Mouse (Mus musculus) cerebellum, postnatal 10 days (tissue): Measurements from ENCODE around the gene Caskin1.

ENCODE experiments used
- DNase-seq, 2 experiments: peaks; one replicate each; pipeline ENCODE4 v3.0.0; 2021; ENCODE audit warnings: mixed read lengths in 2 of 2

Caskin1 gene

GRCm38 (mm10) chr17:24472512-24472911 lies 15.9 kb upstream of the Caskin1 start:
- peak; percentile 77 to 81 for DNase-seq

DNA sequence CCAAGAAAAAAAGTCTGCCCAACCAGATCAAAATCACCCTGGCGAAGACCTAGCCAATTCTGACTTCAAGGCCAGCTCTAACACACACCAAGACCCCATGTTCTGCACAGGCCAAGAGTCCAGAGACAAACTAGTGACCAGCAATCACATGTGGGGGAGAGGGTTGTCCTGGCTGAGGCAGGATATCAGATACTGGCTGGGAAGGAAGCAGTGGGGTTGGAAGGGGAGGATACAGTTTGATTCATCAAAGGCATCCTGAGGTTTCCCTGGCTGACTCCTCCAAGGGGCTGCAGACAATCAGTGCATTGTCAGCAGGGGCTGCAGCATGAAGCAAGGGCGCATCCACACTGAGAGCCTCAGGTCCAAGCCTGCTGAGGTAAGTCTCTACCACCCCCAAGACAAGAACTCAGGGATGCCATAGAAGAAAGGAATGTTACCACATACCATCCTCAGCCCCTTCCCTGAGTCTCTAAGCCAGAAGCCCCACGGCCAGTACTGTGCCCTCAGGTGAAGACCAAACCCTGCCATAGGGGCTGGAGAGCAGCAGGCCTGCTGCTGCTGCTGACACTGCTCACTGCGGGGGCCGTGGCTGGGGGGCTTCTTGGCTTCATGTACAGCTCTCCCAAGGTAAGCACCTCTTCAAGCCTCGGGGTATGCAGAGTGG lies 14.7 kb upstream of the Caskin1 start, which contains the start of gene Bricd5:
TSS of gene Bricd5 (plus strand) at position 273 of the 664 bp plus-strand sequence.
- DNase-seq = no peak

GRCm38 (mm10) chr17:24474557-24474956 lies 13.8 kb upstream of the Caskin1 start:
- peak in 1 of 2 experiments; percentile 52 for DNase-seq

GRCm38 (mm10) chr17:24475586-24475985 lies 12.8 kb upstream of the Caskin1 start:
- DNase-seq = no peak

GRCm38 (mm10) chr17:24476022-24476776 lies 12.2 kb upstream of the Caskin1 start:
- no peak for DNase-seq

DNA sequence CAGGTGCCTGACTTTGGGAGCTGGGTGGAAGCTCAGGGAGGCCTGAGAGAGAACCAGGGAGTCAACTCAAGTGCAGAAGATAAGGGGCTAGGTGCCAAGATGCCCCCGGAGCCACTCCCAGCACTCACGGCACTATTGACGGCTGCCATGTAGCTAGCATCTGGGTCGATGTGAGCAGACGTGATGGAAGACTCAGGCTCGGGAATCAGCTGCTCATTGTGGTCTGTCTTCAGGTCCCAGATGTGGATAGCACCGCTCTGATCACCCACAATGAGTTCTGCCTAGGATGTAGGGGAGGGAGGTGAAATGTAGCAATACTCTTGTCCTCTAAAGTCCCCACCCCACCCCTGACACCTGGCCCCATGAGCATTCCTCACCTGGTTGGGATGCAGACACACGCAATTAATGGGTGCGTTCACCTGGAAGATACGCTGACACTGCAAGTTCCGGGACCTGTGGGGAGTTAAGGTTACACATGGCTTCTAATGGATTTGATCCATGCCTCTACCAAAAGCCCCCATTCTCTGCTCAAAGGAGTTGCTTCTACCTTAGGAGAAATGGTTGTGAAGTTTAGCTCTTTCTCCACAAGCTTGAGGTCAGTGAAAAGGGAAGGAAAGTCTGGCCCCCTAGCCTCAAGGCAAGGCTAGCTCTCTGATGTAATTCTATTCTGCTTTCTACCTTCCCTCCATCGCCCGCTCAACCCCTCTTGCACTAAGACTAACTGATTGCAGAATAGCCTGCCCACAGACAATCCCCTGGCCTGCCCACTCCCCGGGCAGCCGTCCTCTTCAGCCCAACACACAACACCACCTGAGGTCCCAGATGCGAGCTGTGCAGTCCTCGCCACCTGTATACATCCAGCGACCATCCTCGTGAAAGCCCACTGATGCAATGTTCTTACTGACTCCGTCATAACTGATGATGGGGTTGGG lies 11.1 kb upstream of the Caskin1 start:
- no peak for DNase-seq

DNA sequence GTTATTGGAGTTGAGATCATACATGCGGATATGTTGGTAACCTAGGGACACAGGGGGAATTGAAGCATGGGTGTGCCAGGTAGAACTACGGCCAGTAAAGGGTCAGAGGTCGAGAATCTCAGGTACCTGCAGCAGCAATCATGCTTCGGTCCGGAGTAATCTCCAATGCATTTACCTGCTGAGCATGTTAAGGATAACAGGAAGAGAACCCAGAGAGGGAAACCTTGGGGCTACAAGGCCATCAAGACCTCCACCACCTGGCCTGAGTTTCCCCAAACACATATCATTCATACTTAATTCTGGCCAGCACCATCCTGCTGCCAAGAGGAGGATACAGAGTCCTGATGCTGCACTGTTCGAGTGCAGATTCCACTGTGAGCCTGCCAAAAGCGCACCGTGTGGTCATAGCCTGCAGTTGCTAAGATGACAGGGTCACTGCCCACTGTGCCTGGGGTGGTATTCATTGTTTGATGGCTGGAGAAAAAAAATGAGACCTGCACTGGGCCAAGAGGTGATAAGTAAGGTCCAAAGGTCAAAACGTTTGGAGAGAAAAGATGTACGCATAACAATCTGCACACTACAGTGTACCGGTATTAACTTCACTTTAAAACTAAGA lies 10.3 kb upstream of the Caskin1 start:
- DNase-seq = peak; percentile 63 to 64

GRCm38 (mm10) chr17:24478663-24479380 lies 9.6 kb upstream of the Caskin1 start, which contains the start of gene Mlst8:
Mlst8 (minus strand) TSS chr17:24479078.
- peak; percentile 99 for DNase-seq

- DNase-seq = no peak
Observed at GRCm38 (mm10) chr17:24479431-24479830, 9.0 kb upstream of the Caskin1 start.

- DNase-seq = peak in 1 of 2 experiments; percentile 46
Observed at GRCm38 (mm10) chr17:24480201-24480826, 8.1 kb upstream of the Caskin1 start.

GRCm38 (mm10) chr17:24481027-24481815 lies 7.2 kb upstream of the Caskin1 start:
- no peak for DNase-seq

DNA sequence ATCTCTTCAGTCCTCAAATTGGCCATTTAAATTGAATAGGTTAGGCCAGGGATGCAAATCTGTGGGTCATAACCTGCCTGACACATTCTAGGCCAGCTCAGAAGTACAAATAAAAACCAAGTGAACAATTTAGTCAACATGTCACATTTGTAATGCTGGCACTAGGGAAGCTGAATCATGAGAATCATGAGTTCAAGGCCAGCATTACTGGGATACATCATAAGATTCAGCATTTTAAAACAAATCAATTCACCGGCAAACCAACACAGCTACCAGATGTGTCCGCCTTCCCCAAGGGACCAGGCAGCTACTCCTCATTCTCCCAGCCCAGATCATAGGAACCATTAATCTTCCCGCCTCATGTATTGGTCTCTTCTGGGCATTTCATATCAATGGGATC lies 4.9 kb upstream of the Caskin1 start:
- DNase-seq = no peak

DNA sequence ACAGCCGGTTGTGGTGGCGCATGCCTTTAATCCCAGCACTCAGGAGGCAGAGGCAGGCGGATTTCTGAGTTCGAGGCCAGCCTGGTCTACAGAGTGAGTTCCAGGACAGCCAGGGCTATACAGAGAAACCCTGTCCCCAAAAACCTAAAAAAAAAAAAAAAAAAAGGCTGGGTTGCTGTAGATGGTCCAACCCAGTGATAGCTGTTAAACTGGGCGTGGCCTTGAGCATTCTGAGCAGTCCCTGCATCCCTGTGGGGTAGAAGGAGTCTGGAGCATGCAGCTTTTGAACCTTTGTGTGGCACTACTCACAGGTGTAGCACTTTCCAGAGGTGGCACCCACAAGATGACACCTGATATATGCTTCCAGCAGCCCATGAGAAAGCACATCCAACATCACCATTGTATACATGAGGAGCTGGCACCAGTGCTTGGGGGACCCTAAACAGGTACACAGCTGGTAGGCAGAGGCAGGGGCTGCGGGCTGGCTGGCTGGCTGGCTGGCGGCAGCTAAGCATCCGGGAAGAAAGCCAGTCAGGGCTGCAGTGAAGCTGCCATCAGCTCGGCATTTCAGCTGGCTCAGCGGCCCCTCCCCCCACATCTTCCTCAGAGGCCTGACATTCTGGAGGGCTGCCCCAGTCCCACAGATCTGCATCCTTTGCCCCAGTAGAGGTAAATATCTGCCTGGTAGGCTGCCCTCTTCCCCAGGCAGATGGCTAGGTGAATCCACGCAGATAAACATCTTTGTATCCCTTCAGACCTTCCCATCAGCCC lies 3.1 kb upstream of the Caskin1 start:
- DNase-seq = peak; percentile 85 to 90

DNA sequence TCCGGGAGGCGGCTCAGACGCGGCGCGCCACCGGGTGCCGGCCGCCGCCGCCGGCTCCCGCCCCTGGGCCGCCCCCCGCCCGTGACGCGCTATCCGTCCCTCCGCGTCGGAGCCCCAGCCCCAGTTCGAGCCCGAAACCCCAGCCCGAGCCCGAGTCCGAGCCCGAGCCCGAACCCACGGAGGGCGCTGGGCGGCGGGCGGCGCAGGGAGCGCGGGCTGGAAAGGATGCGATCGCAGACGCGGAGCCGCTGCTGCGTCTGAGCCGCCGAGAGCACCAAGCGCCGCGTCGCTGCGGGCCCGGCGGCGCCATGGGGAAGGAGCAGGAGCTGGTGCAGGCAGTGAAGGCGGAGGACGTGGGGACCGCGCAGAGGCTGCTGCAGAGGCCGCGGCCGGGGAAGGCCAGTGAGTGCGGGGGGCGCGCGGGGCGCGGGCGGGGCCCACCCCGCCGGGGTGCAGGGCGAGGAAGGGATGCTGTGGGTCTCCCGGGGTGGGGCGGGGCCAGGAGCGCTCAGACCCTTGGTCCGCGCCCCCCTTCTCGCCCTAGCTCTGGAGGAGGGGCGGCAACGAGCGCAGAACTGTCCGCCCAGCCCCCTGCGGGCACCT lies 362 bp downstream of the Caskin1 start:
- DNase-seq = peak; percentile 70 to 81

GRCm38 (mm10) chr17:24489265-24490030 lies 1.0 kb downstream of the Caskin1 start:
- DNase-seq = no peak

GRCm38 (mm10) chr17:24490399-24490798 lies 2.0 kb downstream of the Caskin1 start:
- DNase-seq = no peak

- peak; percentile 84 to 88 for DNase-seq
Observed at GRCm38 (mm10) chr17:24494627-24495335, 6.4 kb downstream of the Caskin1 start.

- DNase-seq = peak; percentile 63 to 76
Observed at GRCm38 (mm10) chr17:24495443-24495842, 7.0 kb downstream of the Caskin1 start.
